Mouse (Mus musculus) cerebellum, adult 8-10 months (tissue): ENCODE data around the gene Rgl2.
A peak's percentile ranks its signal among the peaks of the same experiment; 100 is the strongest.
"Not testable (repeated sequence)": the region's sequence is repeated elsewhere in the genome, so short reads cannot be mapped to it uniquely, and the experiment has no call there.

ENCODE experiments used
- DNase-seq: peaks from one replicate; pipeline ENCODE4 v3.0.0; 2022

The Rgl2 gene

DNA sequence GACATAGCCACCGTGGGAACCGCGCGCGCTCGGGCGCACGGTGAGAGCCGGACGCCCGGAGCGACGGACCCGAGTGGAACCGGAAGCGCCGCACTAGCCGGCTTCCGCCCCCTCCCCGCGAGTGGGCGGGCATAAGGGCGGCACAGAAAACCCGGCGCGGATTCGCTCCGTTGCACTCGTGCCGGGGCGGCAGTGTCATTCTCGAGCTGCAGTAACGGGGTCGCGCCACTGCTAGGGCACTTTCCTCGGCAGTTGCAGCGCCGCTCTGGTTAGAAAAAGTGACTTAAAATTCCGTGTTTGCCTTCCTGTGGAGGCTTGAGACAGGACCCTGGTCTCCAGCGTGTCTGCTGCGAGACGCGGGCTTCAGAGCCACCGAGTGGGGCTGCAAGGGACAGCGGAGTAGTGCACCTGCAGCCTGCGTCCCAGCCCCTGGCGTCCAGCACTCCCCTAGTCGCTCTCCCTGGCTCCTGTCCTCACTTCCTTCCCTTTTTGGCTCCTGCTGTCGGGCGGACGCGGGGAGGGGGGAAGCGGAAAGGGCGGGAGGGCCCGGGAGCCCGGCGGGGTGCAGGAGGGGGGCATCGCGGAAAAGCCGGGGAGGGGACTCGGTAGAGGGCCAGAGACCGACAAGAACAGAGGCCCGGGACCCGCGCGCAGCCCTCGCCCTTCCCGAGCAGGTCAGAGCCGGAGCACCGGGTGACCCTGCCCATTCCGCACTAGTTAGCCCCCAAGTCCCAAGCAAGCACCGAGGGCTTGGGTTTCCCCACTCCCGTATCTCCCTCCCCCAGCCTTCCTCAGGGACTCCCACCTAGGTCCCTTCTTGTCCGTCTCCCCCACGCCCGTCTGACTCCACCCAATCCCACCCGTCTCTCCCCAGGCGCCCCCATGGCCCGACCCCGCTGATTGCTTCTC is at the start of gene Rgl2:
Gene Rgl2 (plus strand): TSS at position 173 of the 909 bp plus-strand sequence.
- DNase-seq: peak; percentile 95

DNA sequence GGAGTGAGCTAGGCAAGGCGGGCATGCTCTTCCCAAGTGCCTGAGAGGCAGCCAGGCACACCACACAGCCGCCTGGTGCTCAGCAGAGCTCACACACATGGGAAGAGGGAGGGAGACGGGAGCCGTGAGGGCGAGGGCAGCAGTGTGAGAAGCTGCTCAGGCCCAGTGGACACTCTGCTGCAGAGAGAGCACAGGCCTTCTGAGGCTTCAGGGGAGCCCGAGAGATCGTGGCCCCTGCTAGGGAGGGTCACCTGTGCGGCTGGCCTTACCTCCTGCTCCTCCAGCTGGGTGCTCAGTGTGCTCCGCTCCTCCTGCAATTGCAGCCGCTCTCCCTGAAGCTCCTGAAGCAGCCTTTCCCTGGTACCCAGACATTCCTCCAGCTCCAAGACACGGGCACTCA is 45.0 kb upstream of the Rgl2 start:
- not testable (repeated sequence) for DNase-seq

DNA sequence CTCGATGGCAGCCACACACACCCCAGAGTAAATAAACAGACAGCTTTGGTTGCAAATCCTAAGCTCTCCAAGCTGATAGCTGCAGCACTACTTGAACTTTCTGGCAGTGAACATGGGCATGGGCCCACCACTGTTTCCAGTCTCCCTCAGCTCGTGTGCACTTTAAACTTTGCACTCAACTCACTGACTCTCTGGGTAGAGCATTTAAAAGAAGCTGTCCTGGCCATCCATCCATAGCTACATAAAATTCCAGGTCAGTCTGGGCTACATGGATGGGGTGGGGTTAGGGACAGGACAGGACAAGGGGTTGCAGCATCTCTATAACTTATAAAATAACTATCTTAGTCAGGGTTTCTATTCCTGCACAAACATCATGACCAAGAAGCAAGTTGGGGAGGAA is 41.5 kb upstream of the Rgl2 start:
- DNase-seq: not testable (repeated sequence)

DNA sequence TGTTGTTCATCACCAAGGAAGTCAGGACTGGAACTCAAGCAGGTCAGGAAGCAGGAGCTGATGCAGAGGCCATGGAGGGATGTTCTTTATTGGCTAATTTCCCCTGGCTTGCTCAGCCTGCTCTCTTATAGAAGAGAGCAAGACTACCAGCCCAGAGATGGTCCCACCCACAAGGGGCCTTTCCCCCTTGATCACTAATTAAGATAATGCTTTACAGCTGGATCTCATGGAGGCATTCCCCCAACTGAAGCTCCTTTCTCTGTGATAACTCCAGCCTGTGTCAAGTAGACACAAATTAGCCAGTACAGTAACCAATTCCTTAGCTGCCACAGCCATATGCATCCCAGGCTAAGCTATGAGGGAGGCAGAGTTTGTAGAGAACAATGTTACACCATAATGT is 41.1 kb upstream of the Rgl2 start:
- not testable (repeated sequence) for DNase-seq

DNA sequence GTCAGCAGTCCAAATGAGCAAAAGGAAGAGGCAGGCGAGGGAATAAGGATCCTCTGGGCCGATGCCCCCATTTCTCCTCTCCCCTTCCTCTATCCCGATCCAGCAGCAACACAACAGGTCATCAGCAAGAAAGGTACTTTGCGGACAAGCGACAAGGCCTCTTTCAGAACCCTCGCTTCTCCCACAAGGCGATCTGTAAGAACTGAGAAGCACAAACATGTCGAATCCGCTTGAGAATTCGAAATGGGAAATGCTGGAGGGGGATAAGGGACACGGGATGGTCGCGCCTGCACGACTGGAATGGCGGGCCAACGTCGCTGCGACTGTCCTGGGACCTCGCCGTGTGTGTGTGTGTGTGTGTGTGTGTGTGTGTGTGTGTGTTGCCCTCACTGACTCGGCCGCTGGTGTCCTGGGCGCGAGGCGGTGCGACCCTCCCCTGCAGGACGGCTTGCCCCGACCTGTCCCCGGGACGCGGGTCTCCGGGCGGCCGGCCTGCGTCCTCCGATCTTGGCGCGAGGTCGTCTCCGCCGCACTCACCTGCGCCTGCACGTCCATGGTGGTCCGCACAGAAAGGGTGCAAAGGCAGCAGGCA is 39.3 kb upstream of the Rgl2 start:
- DNase-seq: not testable (repeated sequence)

DNA sequence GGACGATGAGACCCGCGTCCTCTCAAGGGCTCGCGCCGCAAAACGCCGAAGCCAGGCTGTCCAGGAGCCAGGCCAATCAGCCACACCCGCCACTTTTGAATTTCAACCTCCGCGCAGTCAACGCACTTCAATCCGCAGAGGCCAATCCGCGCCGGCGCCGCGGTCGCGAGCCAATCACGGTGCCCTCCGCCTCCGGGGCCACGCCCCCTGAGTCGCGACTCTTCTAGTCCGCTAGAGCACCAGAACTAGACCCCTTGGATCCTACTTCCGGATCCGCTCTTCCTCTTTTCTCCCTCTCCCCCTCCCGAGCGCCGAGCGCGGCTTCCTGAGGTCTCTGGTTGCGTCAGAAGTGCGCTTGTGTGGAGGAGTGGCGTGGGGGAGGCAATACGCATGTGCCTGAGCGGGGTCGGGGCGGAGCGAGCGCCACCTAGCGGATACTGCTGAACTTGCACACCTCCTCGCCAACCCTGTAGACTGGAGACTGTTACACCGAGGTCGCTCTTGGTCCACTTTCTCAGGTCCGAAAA is 38.7 kb upstream of the Rgl2 start, which contains the start of gene Kifc1:
Gene Kifc1 (minus strand): TSS at position 129 of the 527 bp plus-strand sequence.
- DNase-seq: peak; percentile 99

DNA sequence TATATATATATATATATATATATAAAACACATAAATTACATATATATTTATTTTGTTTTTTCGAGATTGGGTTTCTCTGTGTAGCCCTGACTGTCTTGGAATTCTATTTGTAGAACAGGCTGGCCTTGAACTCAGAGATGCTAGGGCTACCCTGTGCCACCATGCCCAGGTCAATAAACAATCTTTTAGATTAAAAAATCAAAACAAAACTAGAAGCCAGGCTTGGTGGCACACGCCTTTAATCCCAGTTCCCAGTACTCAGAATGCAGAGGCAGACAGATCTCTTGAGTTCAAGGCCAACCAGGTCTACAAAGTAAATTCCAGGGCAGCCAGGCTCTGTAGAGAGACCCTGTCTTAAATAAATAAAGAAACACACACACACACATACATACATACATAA is 38.0 kb upstream of the Rgl2 start:
- no peak for DNase-seq

DNA sequence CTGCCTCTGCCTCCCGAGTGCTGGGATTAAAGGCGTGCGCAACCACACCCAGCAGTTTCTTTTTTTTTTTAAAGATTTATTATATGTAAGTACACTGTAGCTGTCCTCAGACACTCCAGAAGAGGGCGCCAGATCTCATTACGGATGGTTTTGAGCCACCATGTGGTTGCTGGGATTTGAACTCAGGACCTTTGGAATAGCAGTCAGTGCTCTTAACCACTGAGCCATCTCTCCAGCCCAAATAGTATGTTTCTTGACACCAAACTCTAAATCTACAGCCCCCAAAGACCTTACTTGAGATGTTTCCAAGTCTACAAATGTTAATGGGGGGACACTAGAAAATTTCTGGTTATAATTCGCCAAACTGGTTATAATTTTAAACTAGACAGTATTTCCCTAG is 37.5 kb upstream of the Rgl2 start:
- DNase-seq: peak; percentile 22

DNA sequence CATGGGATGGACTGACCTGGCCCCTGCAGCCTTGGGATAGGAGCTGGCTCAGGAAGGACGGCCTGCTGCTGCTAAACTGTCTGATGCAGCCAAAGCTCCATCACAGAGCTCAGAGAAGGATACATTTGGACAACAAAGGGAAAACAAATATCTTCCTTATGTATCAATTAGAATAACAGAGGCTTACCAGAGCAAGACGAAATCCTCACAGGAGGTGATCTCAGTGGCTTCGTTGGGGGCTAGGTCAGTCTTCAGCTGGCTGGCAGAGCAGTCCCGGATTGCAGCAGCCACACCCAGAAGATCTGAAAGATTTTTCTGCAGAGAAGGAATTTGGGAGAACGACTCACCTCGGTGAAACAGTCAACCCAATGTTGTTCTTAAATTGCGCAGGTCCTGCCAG is 36.9 kb upstream of the Rgl2 start:
- no peak for DNase-seq

DNA sequence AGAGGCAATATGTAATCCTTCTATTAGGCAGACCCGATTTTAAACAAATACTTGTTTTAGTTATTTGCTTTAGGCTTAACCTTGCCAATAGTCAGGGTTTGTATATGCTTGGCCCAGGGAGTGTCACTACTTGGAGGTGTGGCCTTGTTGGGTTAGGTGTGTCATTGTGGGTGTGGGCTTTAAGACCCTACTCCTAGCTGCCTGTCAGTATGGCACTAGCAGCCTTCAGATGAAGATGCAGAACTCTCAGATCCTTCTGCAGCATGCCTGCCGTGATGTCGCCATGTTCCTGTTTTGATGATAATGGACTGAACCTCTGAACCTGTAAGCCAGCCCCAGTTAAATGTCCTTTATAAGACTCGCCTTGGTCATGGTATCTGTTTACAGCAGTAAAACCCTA is 36.3 kb upstream of the Rgl2 start:
- DNase-seq: not testable (repeated sequence)

DNA sequence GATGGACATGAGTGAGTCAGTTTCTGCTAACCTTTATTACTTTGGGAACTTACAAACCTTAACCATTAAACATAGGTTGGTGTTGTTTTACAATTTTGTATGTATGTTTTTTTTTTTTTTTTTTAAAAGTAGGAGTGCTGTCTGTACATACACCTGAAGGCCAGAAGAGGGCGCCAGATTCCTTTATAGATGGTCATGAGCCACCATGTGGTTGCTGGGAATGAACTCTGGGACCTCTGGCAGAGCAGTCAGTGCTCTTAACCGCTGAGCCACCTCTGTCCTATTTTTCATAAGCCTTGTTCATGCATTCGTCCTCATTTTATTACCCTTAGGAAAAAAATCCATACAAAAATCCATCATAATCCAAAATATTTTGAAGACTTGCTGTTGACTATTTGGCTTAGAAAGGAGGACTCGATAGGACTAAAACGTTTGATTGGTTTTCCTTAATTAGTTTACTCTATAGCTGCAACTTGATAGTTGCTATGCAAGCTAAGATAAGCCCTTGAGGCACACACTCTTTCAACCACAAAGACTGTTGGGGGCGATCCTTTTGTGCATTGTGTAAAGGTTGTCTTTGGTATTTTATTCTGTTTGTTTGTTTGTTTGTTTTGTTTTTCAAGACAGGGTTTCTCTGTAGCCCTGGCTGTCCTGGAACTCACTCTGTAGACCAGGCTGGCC is 32.1 kb upstream of the Rgl2 start:
- peak; percentile 28 for DNase-seq

DNA sequence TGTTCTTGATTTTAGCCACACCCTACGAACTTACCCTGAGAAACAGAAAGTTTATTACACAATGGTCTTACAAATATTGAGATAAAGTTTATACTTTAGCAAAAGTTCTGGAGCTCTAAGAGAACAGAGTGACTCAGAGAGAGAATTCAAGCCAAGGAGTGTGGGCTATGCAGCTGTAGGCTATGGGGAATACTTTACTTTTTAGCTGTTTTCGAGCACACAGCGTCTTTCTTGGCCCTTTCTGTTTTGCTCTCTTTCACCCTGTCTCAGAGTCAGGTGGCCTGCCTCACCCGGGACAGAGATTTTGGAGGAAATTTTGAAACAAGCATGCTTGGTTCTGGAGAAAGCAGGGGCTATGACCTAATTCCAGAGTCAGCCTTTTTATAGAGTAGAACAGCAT is 31.1 kb upstream of the Rgl2 start:
- DNase-seq: not testable (repeated sequence)

DNA sequence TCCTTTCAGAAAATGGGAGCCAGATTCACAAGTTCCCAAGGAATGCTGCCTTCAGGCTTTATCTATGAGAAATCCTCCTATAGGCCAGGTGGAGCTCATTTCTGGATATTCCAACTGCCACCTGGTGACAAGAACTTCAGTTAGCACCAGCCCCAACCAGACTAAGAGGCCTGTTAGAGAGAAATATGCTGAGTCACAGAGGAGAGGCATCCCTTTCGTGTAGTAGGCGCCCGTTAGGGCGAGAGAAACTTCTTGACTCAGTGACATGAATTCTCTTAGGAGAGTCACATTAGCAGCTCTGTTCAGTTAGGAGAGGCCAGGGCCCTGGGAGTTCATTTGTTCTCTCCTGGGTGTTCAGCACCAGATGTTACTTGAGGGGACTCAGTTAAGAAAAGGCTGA is 29.7 kb upstream of the Rgl2 start:
- DNase-seq: no peak

DNA sequence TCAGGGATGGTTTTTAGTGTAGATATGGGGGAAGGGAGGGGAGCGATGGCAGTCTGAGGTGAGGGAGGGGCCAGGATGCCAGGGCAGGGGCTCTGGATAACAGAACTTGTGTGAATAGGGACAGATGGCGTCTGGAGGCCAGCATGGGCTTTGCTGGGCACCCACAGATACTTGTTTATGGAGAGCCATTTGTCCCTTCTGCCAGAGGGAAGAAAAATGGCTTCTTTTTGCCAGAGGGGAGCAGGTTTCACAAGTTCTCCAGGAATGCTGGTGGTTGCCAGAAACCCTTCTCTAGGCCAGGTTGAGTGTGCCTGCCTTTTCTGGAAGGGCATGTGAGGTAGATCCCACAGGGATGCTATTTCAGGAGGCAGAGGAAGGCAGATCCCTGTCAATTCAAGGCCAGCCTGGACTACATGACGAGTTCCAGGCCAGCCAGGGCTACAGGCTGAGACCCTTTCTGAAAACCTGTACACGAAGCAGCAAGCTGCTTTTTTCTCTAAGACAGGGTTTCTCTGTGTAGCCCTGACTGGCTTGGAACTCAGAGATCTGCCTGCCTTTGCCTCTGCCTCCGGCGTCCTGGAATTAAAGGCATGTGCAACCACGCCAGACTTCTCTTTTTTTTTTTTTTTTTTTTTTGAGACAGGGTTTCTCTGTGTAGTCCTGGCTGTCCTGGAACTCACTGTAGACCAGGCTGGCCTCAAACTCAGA is 28.9 kb upstream of the Rgl2 start:
- no peak for DNase-seq

DNA sequence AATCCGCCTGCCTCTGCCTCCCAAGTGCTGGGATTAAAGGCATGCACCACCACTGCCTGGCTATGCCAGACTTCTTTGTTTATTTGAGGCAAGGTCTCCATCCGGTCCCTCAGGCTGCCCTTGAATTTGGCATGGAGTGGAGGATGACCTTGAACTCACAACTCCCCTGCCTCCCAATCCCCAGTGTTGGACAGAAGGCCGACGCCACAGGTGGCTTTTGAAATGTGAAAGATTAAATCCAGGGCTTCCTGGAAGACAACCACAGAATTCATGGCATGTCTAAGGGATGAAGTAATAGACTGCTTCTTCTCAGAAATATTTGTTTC is 28.4 kb upstream of the Rgl2 start:
- no peak for DNase-seq

DNA sequence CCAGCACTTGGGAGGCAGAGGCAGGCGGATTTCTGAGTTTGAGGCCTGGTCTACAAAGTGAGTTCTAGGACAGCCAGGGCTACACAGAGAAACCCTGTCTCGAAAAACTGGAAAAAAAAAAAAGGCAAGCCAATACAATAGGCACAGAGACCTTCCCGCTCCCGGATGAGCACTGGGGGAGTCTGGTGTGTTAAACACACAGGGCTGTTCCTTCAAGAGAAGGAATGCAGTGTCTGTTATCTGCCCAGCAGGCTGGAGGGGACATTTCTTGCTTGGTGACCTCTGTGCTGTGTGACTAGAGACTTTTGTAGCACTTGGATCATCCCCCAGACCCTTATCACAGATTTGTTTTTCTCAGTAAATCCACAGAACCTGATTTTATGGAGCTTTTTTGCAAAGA is 27.7 kb upstream of the Rgl2 start:
- DNase-seq: no peak

DNA sequence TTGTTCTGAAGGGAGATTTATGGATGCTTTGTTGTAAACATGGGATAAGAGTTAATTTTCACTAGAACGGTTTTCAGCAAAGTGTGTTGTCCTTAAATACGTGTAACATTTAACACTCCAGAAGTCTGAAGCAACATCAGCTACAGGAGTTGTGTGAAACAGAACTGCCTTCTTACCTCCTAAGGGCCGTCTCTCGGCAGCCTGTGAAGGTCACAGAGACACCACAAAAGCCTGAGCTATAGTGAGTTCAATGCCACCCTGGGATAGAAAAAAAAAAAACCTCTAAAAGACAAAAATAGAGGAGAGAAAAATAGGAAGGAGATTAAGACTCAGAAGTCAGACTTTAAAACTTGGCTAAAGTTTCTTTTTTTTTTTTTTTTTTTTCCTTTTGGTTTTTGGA is 27.3 kb upstream of the Rgl2 start:
- no peak for DNase-seq

DNA sequence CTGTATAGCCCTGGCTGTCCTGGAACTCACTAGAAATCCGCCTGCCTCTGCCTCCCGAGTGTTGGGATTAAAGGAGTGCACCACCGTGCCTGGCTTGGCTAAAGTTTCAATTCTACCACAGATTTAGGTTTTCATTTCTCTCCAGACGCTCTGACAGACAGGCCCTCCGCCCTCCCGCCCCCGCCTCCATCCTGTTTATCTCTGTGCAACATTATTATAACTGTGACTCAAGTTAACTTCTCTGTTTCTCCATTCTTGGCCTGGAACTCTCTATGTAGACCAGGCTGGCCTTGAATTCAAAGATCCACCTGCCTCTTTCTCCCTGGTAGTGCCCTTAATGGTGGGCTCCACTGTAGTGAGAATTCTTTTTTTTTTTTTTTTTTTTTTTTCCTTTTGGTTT is 26.9 kb upstream of the Rgl2 start:
- no peak for DNase-seq

DNA sequence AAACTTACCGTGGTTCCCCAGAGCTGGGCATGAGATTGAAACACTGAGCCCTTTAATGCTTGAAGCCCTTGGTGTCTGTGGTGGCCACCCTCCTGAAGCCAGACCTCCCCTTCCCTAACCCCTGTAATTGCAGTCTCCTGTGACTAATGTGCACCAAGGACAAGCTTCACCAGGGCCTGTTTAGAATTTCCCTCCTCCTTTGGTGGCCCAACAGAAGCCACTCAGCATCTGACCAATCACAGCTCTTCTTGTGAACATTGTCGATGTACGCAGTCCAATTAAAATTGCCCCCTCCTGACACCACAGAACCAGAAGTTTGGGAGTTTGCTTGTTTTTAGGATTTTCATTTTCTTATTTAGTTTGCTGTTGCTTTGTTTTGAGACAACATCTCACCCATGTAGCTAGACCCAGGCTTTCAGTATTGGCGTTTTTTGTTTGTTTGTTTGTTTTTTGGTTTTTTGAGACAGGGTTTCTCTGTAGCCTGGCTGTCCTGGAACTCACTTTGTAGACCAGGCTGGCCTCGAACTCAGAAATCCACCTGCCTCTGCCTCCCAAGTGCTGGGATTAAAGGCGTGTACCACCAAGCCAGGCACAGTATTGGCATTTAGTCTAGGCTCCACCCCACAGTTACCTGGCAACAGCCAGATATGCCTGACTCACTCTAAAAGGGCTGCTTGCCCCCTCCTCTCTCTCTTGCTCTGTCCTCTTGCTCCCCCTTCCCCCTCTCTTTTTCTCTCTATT is 25.3 kb upstream of the Rgl2 start:
- not testable (repeated sequence) for DNase-seq

DNA sequence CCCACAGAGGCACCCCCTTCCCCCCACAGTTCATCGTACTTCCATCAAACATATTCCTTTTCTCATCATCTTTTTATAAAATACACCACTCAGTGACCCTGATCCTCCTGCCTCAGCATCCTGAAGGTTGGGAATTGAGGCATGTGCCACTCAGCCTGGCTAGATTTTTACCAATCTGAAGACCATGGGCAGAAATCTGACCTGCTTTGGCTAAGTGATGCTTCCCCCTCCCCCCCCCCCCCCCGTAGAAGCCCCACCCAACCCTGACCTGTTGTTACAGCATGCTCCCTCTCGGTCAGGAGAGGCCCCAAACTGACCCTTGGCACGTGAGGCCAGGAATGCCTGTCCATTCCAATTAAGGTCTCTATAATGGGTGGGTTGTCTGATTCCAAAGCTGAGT is 24.5 kb upstream of the Rgl2 start, which contains the start of gene Platr17:
Gene Platr17 (plus strand): TSS at position 301 of the 400 bp plus-strand sequence.
- not testable (repeated sequence) for DNase-seq

DNA sequence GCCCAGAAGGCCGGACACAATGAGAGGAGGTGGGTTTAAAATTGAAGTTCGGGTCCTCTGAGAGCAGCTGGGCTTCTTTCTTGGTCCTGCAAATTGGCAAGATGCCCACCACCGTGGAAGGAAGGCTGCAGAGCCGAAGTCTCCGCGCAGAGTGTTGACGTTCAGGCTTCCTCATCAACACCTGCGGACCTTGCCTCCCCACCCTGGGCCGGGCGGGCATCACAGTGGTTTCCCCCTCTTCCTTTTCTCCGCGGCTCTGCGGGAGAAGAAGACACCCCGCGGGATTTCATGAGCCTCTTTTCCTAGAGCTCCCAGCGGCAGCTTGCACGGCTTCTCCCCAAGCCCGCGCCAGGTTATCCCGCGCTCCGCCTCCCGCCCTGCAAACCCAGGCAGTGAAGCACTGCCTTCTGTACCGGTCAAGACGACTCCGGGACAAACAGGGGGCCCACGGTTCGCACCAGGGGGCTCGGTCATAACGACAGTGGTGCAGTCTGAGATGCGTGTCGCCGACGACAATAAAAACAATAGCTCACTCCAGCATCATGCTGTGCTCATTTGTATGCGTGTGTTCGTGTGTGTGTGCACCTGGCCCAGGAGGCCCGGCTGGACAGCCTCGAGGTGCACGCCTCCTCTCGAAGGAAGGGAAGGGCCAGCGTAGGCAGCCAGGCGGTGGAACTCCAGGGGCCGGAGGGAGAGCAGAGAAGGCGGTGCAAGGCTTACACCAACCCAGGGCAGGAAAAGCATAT is 20.8 kb upstream of the Rgl2 start:
- peak; percentile 70 for DNase-seq
